Mouse (Mus musculus): ENCODE measurements around the gene Akap2.

DNA sequence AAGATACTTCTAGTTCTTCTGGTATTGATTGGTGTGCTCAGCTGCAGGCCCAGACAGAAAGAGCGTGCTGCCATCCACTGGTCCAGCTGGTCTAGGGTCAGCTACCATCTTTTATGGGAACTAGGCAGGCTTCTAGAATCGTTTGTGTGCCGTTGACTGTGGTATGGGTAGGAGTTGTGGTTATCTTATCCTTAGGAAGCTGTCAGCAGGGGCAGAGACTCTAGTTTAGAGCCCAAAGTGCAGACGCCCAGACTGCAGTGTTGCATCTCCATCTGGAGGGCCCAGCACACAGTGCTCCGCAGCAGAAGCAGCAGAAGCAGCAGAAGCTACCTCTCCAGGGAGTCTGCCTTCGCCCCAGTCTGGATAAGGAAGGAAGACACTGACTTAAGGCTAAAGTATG, 132.0 kb downstream of the Akap2 start:
- TF ChIP-seq CTCF (IDR thresholded peaks at IDR 0.05; ENCODE audit: extremely low read depth, insufficient read depth, low read length) (no peak), POLR2A (IDR thresholded peaks at IDR 0.05; ENCODE audit: extremely low read depth, insufficient read depth, low read length) (no peak)

Data from cortical plate, adult 2 months (tissue).